Mouse (Mus musculus) heart, adult 2 months (tissue): Measurements from ENCODE around the gene St7.

ENCODE experiments used
- EP300 ChIP-seq: fragments of 200-500 bp; IDR thresholded peaks from 2 replicates; pipeline ENCODE4 v1.6.1; 2011; ENCODE audit warnings: low read depth, low read length, control low read depth; ENCODE audit not compliant: insufficient read depth
- POLR2A ChIP-seq: fragments of 200-500 bp; IDR thresholded peaks from 2 replicates; pipeline ENCODE4 v1.6.1; 2011; ENCODE audit warnings: mild to moderate bottlenecking, low read depth, low read length, control low read depth; ENCODE audit not compliant: insufficient read depth

DNA sequence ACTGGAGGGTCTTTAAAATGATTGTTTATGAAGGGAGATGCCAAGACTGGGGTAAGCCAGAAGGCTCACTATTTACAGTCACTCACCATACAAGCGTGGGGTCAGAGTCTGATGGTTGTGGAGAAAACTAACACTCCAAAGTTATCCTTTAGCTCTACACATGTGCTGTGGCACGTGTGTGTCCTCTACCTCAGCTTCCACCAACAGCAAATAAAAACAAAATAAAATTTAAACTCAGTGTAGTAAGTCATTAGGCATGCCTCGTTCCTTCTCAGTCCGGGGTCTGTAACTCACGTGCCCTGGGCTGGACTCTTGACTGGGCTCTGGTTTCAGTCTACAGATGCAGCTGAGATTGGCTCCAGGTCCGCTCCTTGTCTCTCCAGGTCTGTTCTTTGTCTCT is 27.3 kb downstream of the St7 start:
- no peak for TF ChIP-seq EP300
- no peak for TF ChIP-seq POLR2A
